Mouse (Mus musculus) liver, adult 2 months (tissue): ENCODE measurements around the gene Tmem121b. TPM values are rescaled to one million over a fixed set of nuclear protein-coding genes. Genes with fewer than 3 reads are reported as not detected.

Source experiments
- DNase-seq: peaks from one replicate; pipeline ENCODE4 v3.0.0-alpha.2; 2011; ENCODE audit warnings: low read depth, low spot score; ENCODE audit errors: extremely low read depth
- H3K27ac ChIP-seq: fragments of 200-500 bp; replicated peaks from 2 replicates; pipeline ENCODE4 v1.5.1; 2012; ENCODE audit warnings: low read depth, mild to moderate bottlenecking, control low read depth, inconsistent platforms, low read length; ENCODE audit not compliant: insufficient read depth
- H3K27me3 ChIP-seq: fragments of 200-500 bp; 2 replicates; pipeline ENCODE4 v1.6.1; 2012; ENCODE audit warnings: mild to moderate bottlenecking, moderate library complexity, low read length, inconsistent platforms; ENCODE audit not compliant: control insufficient read depth, insufficient read depth
- H3K36me3 ChIP-seq: fragments of 200-500 bp; 2 replicates; pipeline ENCODE4 v1.6.1; 2012; ENCODE audit warnings: low read length, inconsistent platforms; ENCODE audit not compliant: control insufficient read depth, insufficient read depth
- H3K4me1 ChIP-seq: fragments of 200-500 bp; 2 replicates; pipeline ENCODE4 v1.6.1; 2011; ENCODE audit warnings: low read length; ENCODE audit not compliant: control insufficient read depth, insufficient read depth
- H3K4me3 ChIP-seq: fragments of 200-500 bp; 2 replicates; pipeline ENCODE4 v1.5.1; 2011; ENCODE audit warnings: low read depth, mild to moderate bottlenecking, control low read depth, low read length, moderate library complexity; ENCODE audit not compliant: insufficient read depth
- H3K79me2 ChIP-seq: fragments of 200-500 bp; 2 replicates; pipeline ENCODE4 v1.6.1; 2012; ENCODE audit warnings: inconsistent platforms, mild to moderate bottlenecking, low read length, moderate library complexity; ENCODE audit not compliant: control insufficient read depth, insufficient read depth
- H3K9ac ChIP-seq: fragments of 200-500 bp; 2 replicates; pipeline ENCODE4 v1.6.1; 2012; ENCODE audit warnings: low read depth, mild to moderate bottlenecking, control low read depth, inconsistent platforms, low read length
- CTCF ChIP-seq: fragments of 200-500 bp; IDR thresholded peaks from 2 replicates; pipeline ENCODE4 v1.5.1; 2011; ENCODE audit warnings: low read depth, low read length, control low read depth
- POLR2A ChIP-seq: fragments of 200-500 bp; IDR thresholded peaks from 2 replicates; pipeline ENCODE4 v1.6.1; 2011; ENCODE audit warnings: low read length, control low read depth; ENCODE audit not compliant: insufficient read depth; ENCODE audit errors: extremely low read depth
- WGBS: fragments of 180-500 bp; shearing (Covaris S2); methylation state at CpG from one replicate; pipeline ENCODE4 v1.1.7; 2018; 5-methylcytosine and 5-hydroxymethylcytosine counted together
- polyA plus RNA-seq: library from polyadenylated mRNA; depleted of rRNA; stranded (reverse); fragments of >200 nt; gene quantifications from 2 replicates; pipeline ENCODE4 v1.2.3, GENCODE M21; 2012
- total RNA-seq: library from RNA; depleted of rRNA; stranded (reverse); fragments of >200 nt; gene quantifications from 2 replicates; pipeline ENCODE4 v1.2.3, GENCODE M21; 2014

Tmem121b gene
- total and polyA plus RNA-seq, 2 experiments = not detected

DNA sequence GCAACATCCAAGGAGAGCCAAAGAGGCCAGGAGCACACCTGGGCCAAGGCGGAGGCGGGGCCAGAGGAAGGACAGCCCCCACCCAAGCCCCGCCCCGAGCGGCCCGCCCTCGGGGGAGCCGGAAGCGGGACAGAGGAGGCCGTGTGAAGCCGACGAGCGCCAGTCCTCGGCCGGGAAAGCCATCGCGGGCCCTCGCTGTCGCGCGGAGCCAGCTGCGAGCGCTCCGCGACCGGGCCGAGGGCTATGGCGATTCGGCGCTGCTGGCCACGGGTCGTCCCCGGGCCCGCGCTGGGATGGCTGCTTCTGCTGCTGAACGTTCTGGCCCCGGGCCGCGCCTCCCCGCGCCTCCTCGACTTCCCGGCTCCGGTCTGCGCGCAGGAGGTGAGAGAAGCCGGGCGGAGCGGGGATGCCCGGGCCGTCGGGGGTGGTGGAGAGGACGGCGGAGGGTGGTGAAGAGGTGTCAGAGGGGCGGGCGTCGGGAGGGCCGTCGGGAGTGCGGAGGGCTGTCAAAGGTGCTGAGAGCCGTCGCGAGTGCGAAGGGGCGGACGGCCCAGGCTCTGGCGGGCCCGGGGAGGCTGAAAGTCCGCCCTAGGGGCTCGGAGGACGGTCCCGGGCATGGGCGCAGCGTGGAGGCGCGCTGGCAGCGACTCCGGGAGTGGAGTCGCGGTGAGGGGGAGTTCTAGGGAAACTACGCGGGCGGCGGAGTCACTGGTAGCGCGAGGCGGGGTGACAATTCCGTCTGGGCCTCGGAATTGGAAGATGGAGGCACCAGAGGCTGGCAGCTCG lies 30.3 kb downstream of the Tmem121b start, which contains the start of gene Il17ra:
Gene Il17ra (plus strand): TSS at position 162 of the 786 bp plus-strand sequence.
- Histone ChIP-seq H3K79me2 (peaks cover 18% of the 10 kb centered on the region), H3K36me3 (no peaks in the 10 kb centered on the region), H3K27me3 (no peaks in the 10 kb centered on the region), H3K27ac (peak within 1 kb of the TSS; percentile 38), H3K9ac (peak within 1 kb of the TSS; percentile 89), H3K4me1 (peaks cover 8% of the 10 kb centered on the region), H3K4me3 (peak within 1 kb of the TSS; percentile 87)
- TF ChIP-seq POLR2A = peak; percentile 67; the same call in 1 of the 2 replicates
- TF ChIP-seq CTCF = no peak
- DNase-seq = peak; percentile 56
- WGBS = under 1% methylated on average over 89 of the region's 90 CpGs

DNA sequence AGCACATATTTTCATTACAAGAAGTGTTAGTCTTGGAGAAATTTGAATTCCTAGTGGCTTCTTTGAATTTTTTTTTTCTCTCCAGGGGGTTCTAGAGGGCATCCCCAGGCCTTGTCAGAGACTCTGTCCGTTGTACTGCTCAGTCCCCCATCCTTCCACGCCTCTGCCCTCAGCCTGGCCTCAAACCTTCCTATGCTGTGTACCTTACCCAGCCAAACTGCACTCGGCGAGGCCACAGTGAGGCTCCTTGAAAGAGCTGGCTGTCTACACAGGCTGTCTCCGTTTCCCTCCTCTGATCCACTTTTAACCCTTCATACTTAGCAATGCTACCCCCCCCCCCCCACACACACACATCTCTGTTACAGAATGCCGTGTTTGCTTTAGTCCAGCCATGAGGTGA lies 31.4 kb downstream of the Tmem121b start:
- Histone ChIP-seq H3K9ac (no peak overlapping the region), H3K4me3 (no peak overlapping the region), H3K4me1 (peaks cover 8% of the 10 kb centered on the region), H3K36me3 (no peaks in the 10 kb centered on the region), H3K27me3 (no peaks in the 10 kb centered on the region), H3K79me2 (peaks cover 17% of the 10 kb centered on the region), H3K27ac (no peak overlapping the region)
- no peak for DNase-seq
- 74% methylated on average over 6 of the region's 6 CpGs for WGBS
- TF ChIP-seq CTCF (no peak), POLR2A (no peak)

DNA sequence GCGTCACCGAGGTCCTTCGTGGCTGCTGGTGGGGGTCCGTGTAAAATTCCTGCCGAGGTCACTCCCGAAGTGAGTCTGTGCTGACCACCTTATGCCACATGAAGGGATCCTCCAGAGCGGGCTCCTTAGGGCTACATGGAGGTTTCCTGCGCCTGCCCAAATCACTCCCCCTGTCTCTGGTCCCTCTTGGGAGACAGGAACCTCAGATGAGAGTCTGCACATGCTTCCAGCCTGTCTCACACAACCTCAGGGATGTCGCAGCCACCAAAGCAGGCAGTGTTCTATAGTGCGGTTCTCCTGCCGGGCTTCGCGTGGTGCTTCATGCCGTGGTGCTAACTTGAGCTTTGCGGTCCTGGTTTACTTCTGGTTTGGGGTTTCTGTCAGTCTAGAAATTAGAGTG lies 32.4 kb downstream of the Tmem121b start:
- Histone ChIP-seq H3K4me3 (no peak overlapping the region), H3K27ac (no peak overlapping the region), H3K4me1 (peaks cover 8% of the 10 kb centered on the region), H3K79me2 (peaks cover 7% of the 10 kb centered on the region), H3K36me3 (no peaks in the 10 kb centered on the region), H3K9ac (no peak overlapping the region), H3K27me3 (no peaks in the 10 kb centered on the region)
- no peak for TF ChIP-seq POLR2A
- no peak for TF ChIP-seq CTCF
- 75% methylated on average over 15 of the region's 15 CpGs for WGBS
- no peak for DNase-seq

DNA sequence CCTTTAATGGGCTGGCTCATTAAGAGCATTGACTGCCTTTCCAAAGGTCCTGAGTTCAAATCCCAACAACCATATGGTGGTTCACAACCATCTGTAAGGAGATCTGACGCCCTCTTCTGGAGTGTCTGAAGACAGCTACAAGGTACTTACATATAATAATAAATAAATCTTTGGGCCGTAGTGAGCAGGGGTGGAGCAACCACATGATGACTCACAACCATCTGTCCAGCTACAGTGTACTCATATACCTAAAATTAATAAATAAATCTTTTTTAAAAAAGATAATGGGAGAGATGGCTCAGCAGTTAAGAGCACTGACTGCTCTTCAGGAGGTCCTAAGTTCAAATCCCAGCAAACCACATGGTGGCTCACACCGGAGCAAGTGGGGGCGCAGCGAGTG lies 35.9 kb downstream of the Tmem121b start:
- no peaks in the 10 kb centered on the region for H3K27me3 ChIP-seq
- H3K9ac ChIP-seq = no peak overlapping the region
- no peak overlapping the region for H3K27ac ChIP-seq
- no peak for DNase-seq
- H3K4me3 ChIP-seq = no peak overlapping the region
- TF ChIP-seq POLR2A = no peak
- no peaks in the 10 kb centered on the region for H3K36me3 ChIP-seq
- no peaks in the 10 kb centered on the region for H3K79me2 ChIP-seq
- 78% methylated on average over 5 of the region's 5 CpGs for WGBS
- peaks cover 8% of the 10 kb centered on the region for H3K4me1 ChIP-seq

DNA sequence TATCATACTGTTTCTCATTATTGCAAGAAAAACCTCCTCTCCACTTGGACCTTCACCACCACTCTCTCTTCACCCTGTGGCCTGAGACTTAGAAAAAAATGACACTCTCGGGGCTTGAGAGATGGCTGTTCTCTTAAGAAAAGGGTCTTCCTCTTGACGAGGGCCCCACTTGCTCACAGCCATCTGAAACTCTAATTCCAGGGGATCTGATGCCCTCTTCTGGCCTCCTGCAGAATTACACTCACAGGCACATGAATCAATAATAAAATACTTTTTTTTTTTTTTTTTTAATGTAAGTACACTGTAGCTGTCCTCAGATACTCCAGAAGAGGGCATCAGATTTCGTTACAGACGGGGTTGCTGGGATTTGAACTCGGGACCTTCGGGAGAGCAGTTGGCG lies 36.5 kb downstream of the Tmem121b start:
- Histone ChIP-seq H3K9ac (no peak overlapping the region), H3K36me3 (no peaks in the 10 kb centered on the region), H3K4me1 (peaks cover 8% of the 10 kb centered on the region), H3K79me2 (no peaks in the 10 kb centered on the region), H3K4me3 (no peak overlapping the region), H3K27me3 (no peaks in the 10 kb centered on the region), H3K27ac (no peak overlapping the region)
- 49% methylated on average over 7 of the region's 7 CpGs for WGBS
- DNase-seq = peak; percentile 40
- TF ChIP-seq CTCF = peak; percentile 36; the same call in 1 of the 2 replicates
- TF ChIP-seq POLR2A = no peak

DNA sequence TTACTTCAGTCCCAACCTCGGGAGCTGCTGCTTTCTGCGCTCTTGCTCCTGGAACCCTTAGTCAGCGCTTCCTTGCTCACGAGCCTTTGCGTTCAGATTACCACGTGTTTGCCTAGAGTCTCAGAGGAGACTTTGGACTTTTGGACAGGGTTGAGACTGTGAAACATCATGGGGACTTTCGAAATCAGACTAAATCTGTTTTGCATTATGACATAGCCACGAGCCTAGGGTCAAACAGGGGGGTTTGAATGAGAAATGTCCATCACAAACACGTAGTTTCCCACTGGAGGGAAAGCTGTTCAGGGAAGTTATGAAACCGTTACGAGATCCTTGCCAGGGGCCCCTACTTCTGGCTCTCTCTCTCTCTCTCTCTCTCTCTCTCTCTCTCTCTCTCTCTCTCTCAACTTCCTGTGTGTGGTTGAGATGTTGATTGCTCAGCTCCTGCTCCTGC lies 39.0 kb downstream of the Tmem121b start:
- Histone ChIP-seq H3K79me2 (no peaks in the 10 kb centered on the region), H3K9ac (peak overlapping the region; percentile 57), H3K27me3 (no peaks in the 10 kb centered on the region), H3K4me1 (peaks cover 8% of the 10 kb centered on the region), H3K4me3 (no peak overlapping the region), H3K36me3 (no peaks in the 10 kb centered on the region), H3K27ac (peak overlapping the region; percentile 92)
- no peak for TF ChIP-seq POLR2A
- TF ChIP-seq CTCF = no peak
- peak; percentile 98 for DNase-seq
- 9% methylated on average over 11 of the region's 11 CpGs for WGBS
